Mouse (Mus musculus) layer of hippocampus, postnatal 10 days (tissue): ENCODE data around the gene Kcnip2. TPM values are rescaled to one million over a fixed set of nuclear protein-coding genes. Genes with fewer than 3 reads are reported as not detected.

Source experiments
- DNase-seq, 2 experiments: peaks; one replicate each; pipeline ENCODE4 v3.0.0; 2021; ENCODE audit warnings: low spot score in 2 of 2
- long read RNA-seq: library from polyadenylated mRNA; stranded (forward); transcript quantifications from one replicate; pipeline ENCODE4 v2.0.0, GENCODE M21; 2023
- total RNA-seq, 2 experiments: library from RNA; stranded (reverse); gene quantifications; 2 replicates each; pipeline ENCODE4 v1.2.3; 2021

Gene Kcnip2
- 100 to 1,000 TPM; 133 to 134 TPM for total RNA-seq
- long read RNA-seq, transcript Kcnip2-209 (10 exons, 2,395 nt) = major isoform, 49 of 93 reads
- long read RNA-seq, transcript Kcnip2-208 (8 exons, 693 nt) = minor isoform, 9 of 93 reads
- long read RNA-seq, transcript Kcnip2-202 (9 exons, 2,302 nt) = minor isoform, 11 of 93 reads
- long read RNA-seq, partial matches to known transcripts = 2 of 93 reads
- long read RNA-seq, other reads (novel, unspliced or antisense) = 22 of 93 reads

DNA sequence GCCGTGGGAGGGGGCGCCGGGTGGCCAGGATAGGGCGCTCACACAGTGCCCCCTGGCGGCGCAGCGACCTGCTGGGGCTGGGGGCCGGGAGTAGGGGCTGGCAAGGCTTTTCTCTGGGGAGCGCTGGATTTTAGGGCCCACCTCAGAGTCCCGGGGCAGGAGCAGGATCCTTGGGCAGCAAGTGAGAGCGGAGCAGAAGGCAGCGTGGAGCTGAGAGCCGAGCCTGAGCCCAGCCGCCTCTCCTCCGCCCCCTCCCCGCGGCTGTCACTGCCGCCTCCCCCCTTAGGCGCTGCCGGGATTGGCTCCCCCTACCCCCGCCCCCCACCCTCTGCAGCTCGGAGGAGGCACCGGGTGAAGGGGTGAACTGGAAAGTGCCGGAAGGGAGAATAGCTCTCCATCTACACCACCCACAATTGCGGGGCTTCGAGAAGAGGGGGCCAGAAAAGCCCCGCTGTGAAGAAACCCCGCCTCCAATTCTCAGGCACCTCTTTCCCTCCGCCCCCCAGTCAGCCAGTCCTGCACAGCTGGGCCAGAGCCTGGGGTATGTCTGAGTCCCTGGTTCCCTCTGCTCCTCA is at the start of gene Kcnip2:
TSS of gene Kcnip2 (minus strand) at position 231 of the 575 bp plus-strand sequence.
- peak; percentile 73 to 76 for DNase-seq

DNA sequence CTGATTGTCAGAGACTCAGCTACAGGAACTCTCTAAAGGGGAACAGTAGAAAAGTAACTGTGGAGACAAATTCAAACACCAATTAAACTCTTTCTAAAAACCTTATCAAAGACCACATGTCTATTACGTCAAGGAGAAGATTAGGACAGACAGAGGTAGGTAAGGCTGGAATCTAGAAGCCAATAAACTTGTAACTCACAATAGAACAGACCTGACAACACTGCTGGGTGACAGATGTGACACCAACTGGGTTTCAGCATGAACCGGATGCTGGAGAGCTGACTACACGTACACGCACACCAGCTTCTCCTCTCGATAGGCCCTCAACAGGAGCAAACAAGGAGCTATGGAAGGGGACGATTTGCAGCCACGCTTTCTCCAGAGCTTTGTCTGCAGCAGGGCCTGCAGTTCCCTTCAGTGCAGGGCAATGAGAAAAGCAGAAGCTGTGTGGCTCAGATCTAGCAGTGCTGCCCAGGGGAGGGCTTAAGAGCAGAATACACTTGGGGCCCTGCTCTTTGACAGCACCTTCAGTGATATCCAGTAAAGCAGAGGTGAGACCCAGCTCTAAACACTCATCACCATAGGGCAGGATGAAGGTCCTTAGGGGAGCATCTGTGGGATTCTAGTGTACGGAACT is 39.5 kb upstream of the Kcnip2 start:
- no peak for DNase-seq

DNA sequence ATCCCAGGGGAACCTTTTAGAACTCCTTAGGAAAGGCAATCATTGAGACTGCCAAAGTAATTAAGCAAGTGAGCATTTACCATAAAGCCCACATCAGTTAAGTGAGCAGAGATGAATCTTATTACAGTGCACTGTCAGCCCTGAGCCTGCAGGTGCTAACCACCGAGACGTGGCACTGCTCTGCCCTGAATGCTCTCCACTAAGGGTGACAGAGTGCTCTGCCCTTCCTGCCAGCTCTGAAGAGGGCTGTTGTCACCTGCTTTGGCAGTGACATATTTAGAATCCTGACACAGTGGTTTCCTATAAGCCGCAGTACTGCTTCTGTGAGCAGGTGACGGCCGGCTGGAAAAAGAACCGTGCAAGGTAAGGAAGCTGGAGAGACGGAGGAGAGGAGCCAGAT is 38.7 kb upstream of the Kcnip2 start:
- no peak for DNase-seq

DNA sequence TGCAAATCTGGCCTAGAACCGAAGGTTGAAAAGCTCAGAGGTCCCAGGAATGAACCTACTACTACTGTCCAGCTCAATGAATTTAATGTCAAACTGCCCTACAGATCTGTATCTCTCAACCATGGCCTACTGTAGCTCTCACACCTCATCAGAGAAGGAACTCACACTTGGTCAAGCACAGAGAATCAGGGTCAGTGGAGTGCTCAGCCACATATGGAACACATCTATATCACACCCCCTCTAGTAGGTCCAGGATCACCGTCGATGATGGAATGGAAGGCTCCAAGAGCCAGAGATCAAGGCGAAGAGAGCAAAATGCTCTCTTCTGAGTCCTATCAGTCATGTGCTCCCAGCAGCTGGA is 31.9 kb upstream of the Kcnip2 start:
- no peak for DNase-seq

DNA sequence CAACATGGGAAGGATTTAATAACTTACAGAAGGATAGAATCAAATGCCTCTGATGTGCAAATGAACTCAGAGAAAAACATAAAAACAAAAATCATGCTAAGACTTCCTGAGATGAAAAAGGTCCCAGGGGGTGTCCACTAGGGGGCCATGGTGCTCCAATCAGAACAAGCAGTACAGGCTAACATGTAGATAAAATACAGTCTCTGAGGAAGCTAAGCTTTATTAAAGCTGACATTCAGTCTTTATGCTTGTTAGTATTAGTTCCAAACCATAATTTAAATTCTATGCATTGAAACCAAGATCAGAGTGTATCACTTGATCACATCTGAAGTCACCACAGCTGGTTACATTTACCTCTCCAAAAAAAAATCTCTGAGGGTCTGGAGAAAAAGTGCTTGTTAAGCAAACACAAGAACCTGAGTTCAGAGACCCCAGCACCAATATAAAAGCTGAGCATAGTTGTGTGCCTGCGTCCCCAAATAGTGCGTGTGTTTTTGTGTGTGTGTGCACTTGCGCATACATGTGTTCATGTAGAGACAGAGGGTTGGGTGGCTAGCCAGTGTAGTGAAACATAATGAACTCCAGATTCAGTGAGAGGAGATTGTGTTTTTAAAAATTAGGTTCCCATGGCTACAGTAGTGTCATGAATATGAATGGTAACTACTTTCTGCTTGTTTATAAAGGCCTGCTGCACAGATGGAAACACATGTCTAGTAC is 31.3 kb upstream of the Kcnip2 start:
- peak in 1 of 2 experiments; percentile 49 for DNase-seq

DNA sequence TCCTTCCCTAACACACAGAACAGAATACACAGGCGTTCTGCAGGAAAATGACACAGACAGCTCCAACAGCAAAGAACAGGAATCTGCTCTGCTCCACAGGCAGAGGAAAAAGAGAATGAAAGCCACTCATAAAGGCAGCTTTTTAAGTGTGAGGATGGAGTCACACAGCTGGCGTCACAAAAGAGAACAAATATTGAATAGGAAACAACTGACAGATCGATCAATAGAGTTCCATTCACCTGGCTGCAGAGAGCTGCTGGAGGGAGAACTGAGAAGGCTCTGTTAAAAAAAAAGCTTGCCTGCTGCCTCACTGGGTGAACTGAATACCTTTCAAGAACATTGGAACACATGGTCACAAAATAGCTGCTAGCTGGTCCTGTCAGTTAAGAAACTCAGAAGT is 28.3 kb upstream of the Kcnip2 start:
- DNase-seq = peak in 1 of 2 experiments; percentile 24

DNA sequence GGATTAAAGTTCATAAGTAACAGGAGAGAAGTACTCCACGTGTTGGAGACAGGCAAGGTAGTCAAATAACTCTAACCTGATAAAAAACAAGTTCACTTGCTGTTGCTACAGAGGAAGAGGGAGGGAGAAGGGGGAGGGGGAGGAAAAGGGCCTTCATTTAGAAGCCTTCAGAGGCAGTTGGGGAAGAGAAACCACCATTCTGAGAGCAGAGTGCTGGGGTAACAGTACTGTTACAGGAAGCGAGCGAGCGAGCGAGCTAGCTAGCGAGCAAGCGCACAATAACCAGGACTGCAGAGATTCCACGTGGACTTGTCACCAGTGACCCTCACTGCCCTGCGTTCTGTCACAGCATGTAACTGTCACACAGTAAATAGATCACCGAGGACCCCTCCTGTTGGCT is 27.6 kb upstream of the Kcnip2 start:
- DNase-seq = peak in 1 of 2 experiments; percentile 21

DNA sequence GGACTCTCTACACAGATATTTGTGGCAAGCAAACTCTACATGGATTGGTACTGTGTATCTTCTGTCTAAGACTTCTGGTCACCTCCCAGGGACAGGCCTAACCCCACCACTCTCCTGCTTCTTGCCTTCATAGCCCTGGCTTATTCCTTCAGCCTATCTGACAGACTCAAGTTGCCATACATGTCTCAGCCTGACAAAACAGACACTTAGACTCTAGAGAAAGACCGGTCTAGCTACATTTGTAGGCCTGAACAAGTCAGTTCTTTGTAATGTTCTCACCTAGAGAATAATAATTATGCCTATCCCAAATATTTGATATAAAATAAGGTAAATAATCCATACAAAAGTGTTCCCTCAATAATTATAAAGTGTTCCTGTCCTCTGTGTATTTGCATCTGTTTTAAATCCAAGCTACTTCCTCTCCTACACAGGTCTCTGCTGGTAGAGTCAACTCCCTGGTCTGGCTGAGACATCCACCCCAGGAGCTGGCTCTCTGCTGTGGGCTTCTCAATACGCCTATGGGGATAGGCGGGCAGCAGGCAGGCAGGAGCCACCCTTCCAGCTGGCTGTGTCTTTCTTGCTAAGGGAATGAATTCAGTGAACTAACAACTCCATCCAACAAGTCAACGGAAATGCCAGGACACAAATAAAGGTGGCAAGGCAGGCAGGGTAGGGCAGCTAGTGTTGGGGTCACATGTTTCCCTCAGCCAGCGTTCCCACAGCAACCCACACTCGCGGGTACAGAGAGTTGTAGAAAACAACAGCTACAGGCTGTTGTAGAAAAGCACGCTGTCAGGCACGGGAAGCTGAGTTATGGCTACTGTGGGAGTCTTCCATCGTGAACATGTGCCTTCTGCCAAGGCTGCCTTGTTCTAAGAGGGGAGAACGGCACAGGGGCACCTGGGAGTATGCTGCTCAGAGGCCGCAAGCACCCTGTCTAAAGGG is 21.5 kb upstream of the Kcnip2 start:
- DNase-seq = no peak

DNA sequence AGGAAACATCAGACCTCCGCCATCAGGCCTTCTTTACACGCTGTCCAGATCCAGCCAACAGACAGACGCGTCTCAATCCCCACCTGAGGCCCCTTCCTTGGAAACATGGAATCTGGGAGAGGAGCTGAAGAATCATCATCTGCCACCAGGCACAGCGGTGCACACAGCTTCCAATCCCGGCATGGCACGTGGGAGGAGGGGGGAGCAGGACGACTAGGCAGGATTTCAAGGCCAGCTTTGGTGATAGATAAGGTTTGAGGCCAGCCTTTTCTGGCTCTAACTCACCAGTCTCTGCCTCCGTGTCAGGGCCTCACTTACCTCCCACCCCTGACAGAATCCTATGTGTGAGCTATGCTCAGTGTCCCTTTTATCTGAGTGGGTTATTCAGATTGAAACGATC is 19.6 kb upstream of the Kcnip2 start:
- DNase-seq = no peak

DNA sequence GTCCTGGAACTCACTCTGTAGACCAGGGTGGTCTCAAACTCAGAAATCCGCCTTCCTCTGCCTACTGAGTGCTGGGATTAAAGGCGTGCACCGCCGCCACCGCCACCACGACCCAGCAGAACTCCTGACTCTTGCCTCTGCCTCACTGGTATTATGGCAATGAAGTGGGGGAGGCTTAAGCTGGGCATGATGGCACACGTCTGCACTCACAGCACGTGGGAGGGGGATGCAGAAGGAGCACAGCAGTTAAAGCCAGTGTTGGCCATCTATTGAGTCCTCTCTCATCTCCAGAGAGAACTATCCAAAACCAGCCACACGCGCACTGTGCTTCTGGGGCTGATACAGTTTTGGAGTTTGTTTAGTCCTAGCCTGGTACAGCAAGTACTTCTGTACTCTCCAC is 17.8 kb upstream of the Kcnip2 start:
- DNase-seq = no peak

DNA sequence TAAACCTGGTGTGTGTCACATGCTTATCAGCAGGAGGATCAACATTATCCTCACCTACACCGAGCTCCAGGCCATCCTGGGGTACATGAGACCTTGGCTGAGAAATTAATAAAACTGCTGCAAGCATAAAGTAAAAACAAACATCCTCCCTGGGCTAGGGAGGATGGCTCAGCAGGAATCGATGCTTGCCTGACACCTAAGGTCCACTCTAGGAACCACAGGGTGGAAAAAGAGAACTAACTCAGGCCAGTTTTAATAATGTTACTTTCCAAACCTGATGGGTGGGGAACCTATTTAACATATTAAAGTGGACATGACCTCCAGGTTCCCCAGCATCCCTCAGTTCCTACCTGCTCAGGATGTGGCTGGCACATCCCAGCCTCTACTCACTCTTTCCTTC is 14.8 kb upstream of the Kcnip2 start:
- DNase-seq = no peak

DNA sequence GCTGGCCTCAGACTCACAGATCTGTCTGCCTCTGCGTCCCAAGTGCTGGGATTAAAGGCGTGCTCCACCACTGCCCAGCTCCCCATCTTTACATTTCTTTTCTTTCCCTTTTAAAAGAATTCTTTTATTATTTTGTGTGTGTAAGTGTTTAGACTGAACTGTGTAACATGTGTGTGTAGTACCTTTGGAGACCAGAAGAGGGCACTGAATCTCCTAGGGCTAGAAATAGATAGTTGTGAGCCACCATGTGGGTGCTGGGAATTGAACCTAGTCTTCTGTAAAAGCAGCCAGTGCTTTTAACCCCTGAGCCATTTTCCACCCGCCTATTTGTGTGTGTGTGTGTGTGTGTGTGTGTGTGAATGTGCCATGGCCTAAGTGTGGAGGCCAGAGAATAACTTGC is 11.9 kb upstream of the Kcnip2 start:
- no peak for DNase-seq

DNA sequence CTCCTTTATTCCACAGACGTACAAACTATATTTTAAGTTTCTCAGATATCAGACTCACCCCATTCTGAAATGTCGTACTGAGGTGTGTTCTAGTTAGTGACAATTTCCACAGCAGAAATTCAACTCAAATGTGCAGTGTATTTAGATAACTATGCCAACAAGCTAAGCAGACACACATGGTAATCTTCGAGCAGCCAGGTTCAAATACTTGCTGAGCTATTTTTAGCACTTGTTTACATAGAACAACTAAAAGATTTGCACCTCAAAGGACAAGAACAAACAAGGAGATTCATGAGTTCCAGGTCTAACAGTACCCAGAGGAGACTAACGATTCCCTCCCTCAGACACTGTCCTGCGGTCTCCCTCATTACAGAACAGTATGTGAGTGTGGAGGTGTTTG is 11.3 kb upstream of the Kcnip2 start:
- no peak for DNase-seq

DNA sequence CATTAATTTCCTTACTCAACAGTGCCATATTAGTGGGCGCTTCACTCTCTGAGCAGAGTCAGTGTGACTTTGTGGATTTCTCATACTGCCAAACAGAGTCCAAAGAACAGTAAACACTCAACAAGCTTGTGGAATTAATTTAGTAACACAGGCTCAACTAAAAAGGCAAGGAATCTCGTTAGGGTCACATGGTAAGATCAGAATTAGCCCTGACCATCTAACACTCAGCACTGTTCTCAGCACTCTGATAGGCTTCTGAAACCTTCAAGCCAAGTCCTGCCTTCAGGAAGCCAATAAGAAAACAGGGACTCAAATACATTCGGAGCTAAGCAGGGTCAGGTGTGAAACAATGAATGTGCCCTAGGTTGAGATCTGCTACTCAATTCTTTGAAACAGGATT is 10.3 kb upstream of the Kcnip2 start:
- DNase-seq = no peak

DNA sequence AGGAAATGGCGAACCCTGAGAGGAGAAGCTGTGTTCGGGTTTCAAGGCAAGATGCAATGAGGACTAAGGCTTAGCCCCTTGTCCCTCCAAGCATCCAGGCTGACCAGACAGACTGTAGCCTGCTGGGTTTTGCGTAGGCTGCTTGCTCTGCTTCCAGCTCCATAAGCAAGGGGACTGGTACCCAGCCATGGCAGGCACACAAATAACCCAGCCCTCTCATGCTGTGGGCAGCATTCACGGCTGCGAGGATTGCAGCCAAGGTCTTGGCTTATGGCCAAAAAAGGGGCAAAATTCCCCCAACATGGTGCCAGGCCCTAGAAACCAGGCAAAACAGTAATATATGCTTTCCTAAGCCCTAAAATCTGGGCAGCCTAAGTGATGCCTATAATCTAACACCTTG is 6.0 kb upstream of the Kcnip2 start:
- no peak for DNase-seq

DNA sequence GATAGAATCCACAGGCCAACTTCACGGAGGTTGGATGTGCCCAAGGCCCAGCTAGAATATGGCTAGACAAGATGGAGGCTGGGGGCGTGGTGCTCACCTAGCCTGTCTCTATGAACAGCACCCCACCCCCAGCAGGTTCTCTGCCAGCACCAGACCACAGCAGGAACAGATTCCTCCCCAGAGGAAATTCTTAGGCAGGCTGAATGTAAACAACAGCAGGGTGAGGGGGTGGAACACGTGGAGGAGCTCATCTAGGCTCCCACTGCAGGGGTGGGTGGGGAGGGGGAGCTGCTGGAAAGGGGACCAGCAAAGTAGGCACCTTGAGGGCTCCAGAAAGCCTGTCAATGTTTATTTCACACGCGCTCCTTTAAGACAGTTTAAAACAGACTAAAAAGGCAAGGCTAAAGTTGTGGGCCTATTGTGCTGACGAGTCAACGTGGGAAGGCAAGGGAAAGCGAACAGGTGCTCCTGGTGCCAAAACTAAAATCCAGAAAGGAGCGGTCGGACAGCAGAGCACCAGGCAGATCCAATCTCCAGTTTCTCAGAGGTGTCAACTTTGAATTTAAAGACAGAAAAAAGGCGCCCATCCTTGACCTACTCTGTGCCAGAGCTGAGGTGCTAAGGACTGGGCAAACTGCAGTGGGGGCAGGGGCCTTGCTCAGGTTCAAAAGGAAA is 2.1 kb upstream of the Kcnip2 start:
- no peak for DNase-seq

DNA sequence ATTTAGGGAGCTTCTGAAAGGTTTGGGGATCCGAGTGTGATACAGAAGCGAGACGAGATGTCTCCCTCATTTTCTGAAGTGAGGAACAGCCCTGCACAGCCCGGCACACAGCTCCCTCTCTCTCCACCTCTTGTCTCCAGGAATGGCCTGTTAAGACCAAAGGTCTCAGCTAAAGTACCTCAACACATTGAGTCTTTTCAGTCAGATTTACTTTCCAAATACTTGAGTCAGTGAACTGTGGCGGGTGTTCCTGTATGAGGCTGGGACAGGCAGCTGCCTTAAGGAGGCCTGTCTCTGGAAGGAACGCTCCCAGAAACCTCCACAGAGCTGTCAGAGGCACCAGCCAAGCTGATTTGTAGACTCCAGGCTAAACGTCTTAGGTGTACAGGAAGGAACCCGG is 866 bp upstream of the Kcnip2 start:
- DNase-seq = no peak

DNA sequence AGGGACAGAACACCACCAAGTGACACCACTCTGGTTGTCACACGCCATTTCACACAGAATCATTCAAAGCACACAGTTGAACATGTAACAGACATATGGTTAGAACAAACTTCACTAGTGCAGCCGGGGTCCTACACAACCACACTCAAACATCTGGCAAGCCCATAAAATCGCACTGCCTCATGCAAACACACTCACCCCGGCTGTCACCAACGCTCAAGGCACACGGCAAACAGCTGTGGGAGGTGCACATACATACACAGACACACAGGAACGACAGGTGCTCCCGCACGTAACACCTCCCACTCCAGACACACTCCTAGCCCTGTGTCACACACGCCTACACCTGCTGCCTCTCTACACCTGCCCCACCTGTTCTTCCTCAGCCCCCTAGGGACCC is 691 bp downstream of the Kcnip2 start:
- no peak for DNase-seq

DNA sequence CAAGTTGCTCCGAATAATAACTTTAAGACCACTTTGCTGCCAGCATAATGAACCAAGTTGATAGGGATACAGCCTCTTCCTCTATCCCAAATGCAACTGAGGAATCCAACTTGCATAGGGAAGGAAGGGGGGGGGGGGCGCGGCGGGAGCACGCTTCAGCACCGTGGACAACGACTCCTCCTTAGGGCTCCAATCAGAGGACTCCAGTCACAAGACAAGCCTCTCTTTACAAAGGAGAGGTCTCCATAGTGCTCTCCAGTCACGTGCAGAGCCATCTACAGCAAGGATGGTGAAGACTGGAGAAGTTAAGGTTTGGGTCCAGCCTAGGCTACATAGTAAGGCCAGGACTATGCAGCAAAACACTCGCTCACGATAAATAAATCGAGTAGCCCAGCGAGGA is 2.1 kb downstream of the Kcnip2 start:
- DNase-seq = no peak

DNA sequence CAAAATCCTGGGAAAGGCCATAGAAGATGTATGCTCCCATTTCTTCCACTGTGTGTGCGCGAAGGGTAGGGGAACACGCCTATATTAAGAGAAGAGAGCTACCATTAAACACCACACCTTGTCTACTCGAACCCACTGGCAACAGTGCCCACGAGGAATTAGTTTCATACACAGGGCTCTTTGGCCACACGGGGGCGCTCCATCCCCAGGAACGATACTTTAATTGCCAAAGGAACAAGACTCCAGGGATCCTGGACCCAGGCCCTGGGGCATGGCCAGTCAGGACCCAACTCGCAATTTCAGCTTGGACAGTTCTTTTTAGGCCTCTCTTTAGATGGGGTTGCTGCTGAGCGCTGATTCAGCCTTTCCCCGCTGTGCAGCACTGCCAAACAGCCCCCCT is 2.6 kb downstream of the Kcnip2 start:
- peak; percentile 96 to 97 for DNase-seq
